27 mouse cellular contexts compared by ENCODE assay signal in the genomic region with DNA sequence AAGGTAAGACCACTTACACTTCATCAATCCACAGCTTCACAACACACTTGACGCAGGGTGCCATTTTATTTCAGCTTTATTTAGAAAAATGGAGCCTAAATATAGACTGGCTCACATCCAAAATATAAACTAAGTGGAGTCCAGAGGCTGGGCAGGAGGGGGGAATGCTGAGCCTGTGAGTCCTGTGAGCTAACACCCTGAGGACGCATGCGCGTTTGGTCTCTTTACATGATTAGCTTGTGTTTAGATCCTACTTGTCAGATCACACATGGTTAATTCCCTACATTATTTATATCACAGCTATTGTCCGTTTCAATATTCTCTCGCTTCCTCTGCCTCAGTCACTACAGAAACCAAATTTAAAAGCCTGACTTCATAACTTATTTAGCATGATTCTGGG.
A peak's percentile ranks its signal among the peaks of the same experiment; 100 is the strongest.
DNase-seq lines count a peak whose midpoint lies in the region; ATAC-seq and TF ChIP-seq lines count a peak whose summit lies in the region.
"Had no signal": no experiment of that assay in that cellular context is flagged by ENCODE, and none has a peak within 500 bp of the region (broad histone marks: within the 10 kb centered on the region; RNA-seq: fewer than 3 reads in every experiment).

No protein-coding gene starts in this region.

- intact Hi-C loops in heart, postnatal 10 days (cut with DNase I): no loop called here

- H3K27ac ChIP-seq in embryonic facial prominence, embryonic 14.5 days (replicated peaks; ENCODE audit: low read depth, low read length): no peak overlapping the region
- no peak overlapping the region for H3K27ac ChIP-seq in embryonic facial prominence, embryonic 10.5 days (replicated peaks)
- H3K27ac ChIP-seq in lung, postnatal 0 days (ENCODE audit: low read length): no peak overlapping the region
- H3K27ac ChIP-seq in stomach, embryonic 16.5 days (ENCODE audit: low read length): no peak overlapping the region
- no peak overlapping the region for H3K27ac ChIP-seq in stomach, postnatal 0 days (replicated peaks)
- H3K27ac ChIP-seq: embryonic facial prominence, embryonic 12.5 days; forebrain, embryonic 10.5 days; heart, embryonic 15.5 days; kidney, postnatal 0 days; liver, embryonic 12.5 days; neural tube, embryonic 13.5 days had no signal

- H3K27me3 ChIP-seq in embryonic facial prominence, embryonic 14.5 days (replicated peaks; ENCODE audit: control insufficient read depth, insufficient read depth, low read length): no peaks in the 10 kb centered on the region
- no peaks in the 10 kb centered on the region for H3K27me3 ChIP-seq in embryonic facial prominence, embryonic 10.5 days (replicated peaks; ENCODE audit: low read depth, poor library complexity, severe bottlenecking)
- no peaks in the 10 kb centered on the region for H3K27me3 ChIP-seq in lung, postnatal 0 days (replicated peaks; ENCODE audit: insufficient read depth, low read length)
- H3K27me3 ChIP-seq in stomach, embryonic 16.5 days (ENCODE audit: control insufficient read depth, insufficient read depth, low read length): no peaks in the 10 kb centered on the region
- H3K27me3 ChIP-seq in stomach, postnatal 0 days (ENCODE audit: control insufficient read depth, insufficient read depth, low read length): no peaks in the 10 kb centered on the region
- H3K27me3 ChIP-seq: CH12.LX; embryonic facial prominence, embryonic 12.5 days; heart, embryonic 15.5 days; liver, embryonic 12.5 days; neural tube, embryonic 13.5 days had no signal

- TF ChIP-seq EP300 in lung, postnatal 0 days (IDR thresholded peaks at IDR 0.05): no peak
- no peak for TF ChIP-seq EP300 in stomach, postnatal 0 days (optimal IDR thresholded peaks at IDR 0.05)

- H3K4me3 ChIP-seq in embryonic facial prominence, embryonic 14.5 days (ENCODE audit: low read depth, low read length): no peak overlapping the region
- no peak overlapping the region for H3K4me3 ChIP-seq in embryonic facial prominence, embryonic 10.5 days
- H3K4me3 ChIP-seq in lung, postnatal 0 days (ENCODE audit: low read depth, low read length): no peak overlapping the region
- no peak overlapping the region for H3K4me3 ChIP-seq in lung, adult 2 months (replicated peaks; ENCODE audit: extremely low read depth, low read depth, low read length)
- no peak overlapping the region for H3K4me3 ChIP-seq in stomach, embryonic 16.5 days (replicated peaks; ENCODE audit: low read length)
- no peak overlapping the region for H3K4me3 ChIP-seq in stomach, postnatal 0 days (ENCODE audit: low read depth, low read length)
- H3K4me3 ChIP-seq: embryonic facial prominence, embryonic 12.5 days; forebrain, embryonic 10.5 days; heart, embryonic 15.5 days; liver, embryonic 12.5 days; megakaryocyte, embryonic 14.5 days; neural tube, embryonic 13.5 days had no signal

- no peak for TF ChIP-seq CTCF in lung, postnatal 0 days (IDR thresholded peaks at IDR 0.05)
- no peak for TF ChIP-seq CTCF in lung, adult 2 months (IDR thresholded peaks at IDR 0.05; ENCODE audit: insufficient read depth, low read length)
- TF ChIP-seq CTCF in stomach, postnatal 0 days (IDR thresholded peaks at IDR 0.05; ENCODE audit: low read depth): no peak

- no peaks in the 10 kb centered on the region for H3K36me3 ChIP-seq in embryonic facial prominence, embryonic 14.5 days (ENCODE audit: control insufficient read depth, insufficient read depth, low read length)
- H3K36me3 ChIP-seq in embryonic facial prominence, embryonic 10.5 days (replicated peaks): no peaks in the 10 kb centered on the region
- no peaks in the 10 kb centered on the region for H3K36me3 ChIP-seq in lung, postnatal 0 days (ENCODE audit: insufficient read depth, low read length)
- no peaks in the 10 kb centered on the region for H3K36me3 ChIP-seq in stomach, embryonic 16.5 days (ENCODE audit: control insufficient read depth, insufficient read depth, low read length)
- H3K36me3 ChIP-seq in stomach, postnatal 0 days (ENCODE audit: control insufficient read depth, insufficient read depth, low read length): no peaks in the 10 kb centered on the region
- H3K36me3 ChIP-seq: embryonic facial prominence, embryonic 12.5 days; forebrain, embryonic 10.5 days; heart, embryonic 15.5 days; liver, embryonic 12.5 days; neural tube, embryonic 13.5 days had no signal

- H3K4me2 ChIP-seq in embryonic facial prominence, embryonic 14.5 days (ENCODE audit: low read depth, low read length): no peak overlapping the region
- no peak overlapping the region for H3K4me2 ChIP-seq in lung, postnatal 0 days (replicated peaks; ENCODE audit: low read depth, low read length)
- H3K4me2 ChIP-seq in stomach, embryonic 16.5 days (ENCODE audit: low read depth, low read length): no peak overlapping the region
- H3K4me2 ChIP-seq in stomach, postnatal 0 days (replicated peaks; ENCODE audit: low read depth): no peak overlapping the region
- H3K4me2 ChIP-seq: embryonic facial prominence, embryonic 12.5 days; heart, embryonic 15.5 days; liver, embryonic 12.5 days; neural tube, embryonic 13.5 days had no signal

- H3K9me3 ChIP-seq in embryonic facial prominence, embryonic 14.5 days (ENCODE audit: control insufficient read depth, low read length): no peaks in the 10 kb centered on the region
- H3K9me3 ChIP-seq in embryonic facial prominence, embryonic 10.5 days: no peaks in the 10 kb centered on the region
- H3K9me3 ChIP-seq in lung, postnatal 0 days (ENCODE audit: low read length): no peaks in the 10 kb centered on the region
- H3K9me3 ChIP-seq in stomach, embryonic 16.5 days (replicated peaks; ENCODE audit: control insufficient read depth, low read length): no peaks in the 10 kb centered on the region
- no peaks in the 10 kb centered on the region for H3K9me3 ChIP-seq in stomach, postnatal 0 days (ENCODE audit: control insufficient read depth, low read length)
- H3K9me3 ChIP-seq: embryonic facial prominence, embryonic 12.5 days; forebrain, embryonic 10.5 days; heart, embryonic 15.5 days; liver, embryonic 12.5 days; megakaryocyte, embryonic 14.5 days; neural tube, embryonic 13.5 days had no signal

- DNase-seq in embryonic facial prominence, embryonic 14.5 days (ENCODE audit: low spot score): peak; percentile 32
- no peak for DNase-seq in embryonic facial prominence, embryonic 10.5 days (ENCODE audit: low spot score)
- peak; percentile 11 for DNase-seq in heart, postnatal 4 days
- no peak for DNase-seq in heart, postnatal 10 days
- peak; percentile 59 for DNase-seq in lung, postnatal 0 days (ENCODE audit: low spot score)
- no peak for DNase-seq in lung, adult 2 months
- no peak for DNase-seq in stomach, postnatal 0 days (ENCODE audit: low spot score)
- DNase-seq: adrenal gland, adult 8-10 months; cerebellum, adult 9-10 months; cerebellum, postnatal 36 days; forebrain, postnatal 0 days; kidney, adult 8-10 months; kidney, postnatal 4 days; left cerebral cortex, postnatal 4 days; liver, postnatal 0 days; right cerebral cortex, postnatal 14 days; thymus, postnatal 14 days had no signal

- H3K4me1 ChIP-seq in embryonic facial prominence, embryonic 14.5 days (ENCODE audit: control insufficient read depth, insufficient read depth, low read length): no peaks in the 10 kb centered on the region; the same call in 1 of the 2 replicates
- no peaks in the 10 kb centered on the region for H3K4me1 ChIP-seq in embryonic facial prominence, embryonic 10.5 days
- H3K4me1 ChIP-seq in lung, postnatal 0 days (ENCODE audit: insufficient read depth, low read depth, low read length): no peaks in the 10 kb centered on the region
- no peaks in the 10 kb centered on the region for H3K4me1 ChIP-seq in lung, adult 2 months (ENCODE audit: control insufficient read depth, insufficient read depth, low read length)
- no peaks in the 10 kb centered on the region for H3K4me1 ChIP-seq in stomach, embryonic 16.5 days (ENCODE audit: control insufficient read depth, insufficient read depth, low read length)
- no peaks in the 10 kb centered on the region for H3K4me1 ChIP-seq in stomach, postnatal 0 days (replicated peaks; ENCODE audit: control insufficient read depth, insufficient read depth)
- H3K4me1 ChIP-seq: embryonic facial prominence, embryonic 12.5 days had no signal

- no peak overlapping the region for H3K9ac ChIP-seq in embryonic facial prominence, embryonic 14.5 days (ENCODE audit: low read depth, low read length)
- H3K9ac ChIP-seq in lung, postnatal 0 days (replicated peaks; ENCODE audit: low read depth): no peak overlapping the region
- no peak overlapping the region for H3K9ac ChIP-seq in stomach, embryonic 16.5 days (ENCODE audit: low read length)
- H3K9ac ChIP-seq in stomach, postnatal 0 days (ENCODE audit: low read length): no peak overlapping the region
- H3K9ac ChIP-seq: embryonic facial prominence, embryonic 12.5 days; forebrain, postnatal 0 days; heart, embryonic 15.5 days; liver, embryonic 12.5 days; liver, postnatal 0 days; neural tube, embryonic 13.5 days had no signal

- WGBS in embryonic facial prominence, embryonic 14.5 days: 62% methylated on average over 6 of the region's 6 CpGs
- 90% methylated on average over 6 of the region's 6 CpGs for WGBS in embryonic facial prominence, embryonic 10.5 days
- 35% methylated on average over 6 of the region's 6 CpGs for WGBS in lung, postnatal 0 days
- WGBS in lung, adult 2 months: 44% methylated on average over 6 of the region's 6 CpGs
- 43% methylated on average over 6 of the region's 6 CpGs for WGBS in stomach, embryonic 16.5 days
- WGBS in stomach, postnatal 0 days: 44% methylated on average over 6 of the region's 6 CpGs

- no peak for ATAC-seq in embryonic facial prominence, embryonic 14.5 days (ENCODE audit: low read depth)
- ATAC-seq in lung, postnatal 0 days: no peak
- ATAC-seq in stomach, embryonic 16.5 days (ENCODE audit: insufficient read depth, low FRiP score): peak; percentile 47; the same call in 1 of the 2 replicates
- ATAC-seq in stomach, postnatal 0 days (ENCODE audit: low FRiP score, low TSS enrichment): no peak
- ATAC-seq: forebrain, postnatal 0 days; intestine, embryonic 16.5 days; liver, embryonic 12.5 days; liver, postnatal 0 days had no signal

- TF ChIP-seq POLR2A in lung, adult 2 months (IDR thresholded peaks at IDR 0.05; ENCODE audit: borderline replicate concordance, extremely low read depth, low read depth, low read length): no peak

Comparison
In these comparisons a context has a peak if more than half of its experiments do, and no peak if none do; other contexts are left out.
1. DNase-seq: peak in embryonic facial prominence, embryonic 14.5 days (single experiment), heart, postnatal 4 days (single experiment) and lung, postnatal 0 days (single experiment); none in embryonic facial prominence, embryonic 10.5 days (single experiment), heart, postnatal 10 days (0 of 2), lung, adult 2 months (single experiment) and stomach, postnatal 0 days (single experiment).